Mouse (Mus musculus): ENCODE data around the gene Cc2d1a. TPM values are rescaled to one million over a fixed set of nuclear protein-coding genes. Genes with fewer than 3 reads are reported as not detected.

Cc2d1a gene
- polyA plus RNA-seq, 1 experiment: 25.2 TPM

DNA sequence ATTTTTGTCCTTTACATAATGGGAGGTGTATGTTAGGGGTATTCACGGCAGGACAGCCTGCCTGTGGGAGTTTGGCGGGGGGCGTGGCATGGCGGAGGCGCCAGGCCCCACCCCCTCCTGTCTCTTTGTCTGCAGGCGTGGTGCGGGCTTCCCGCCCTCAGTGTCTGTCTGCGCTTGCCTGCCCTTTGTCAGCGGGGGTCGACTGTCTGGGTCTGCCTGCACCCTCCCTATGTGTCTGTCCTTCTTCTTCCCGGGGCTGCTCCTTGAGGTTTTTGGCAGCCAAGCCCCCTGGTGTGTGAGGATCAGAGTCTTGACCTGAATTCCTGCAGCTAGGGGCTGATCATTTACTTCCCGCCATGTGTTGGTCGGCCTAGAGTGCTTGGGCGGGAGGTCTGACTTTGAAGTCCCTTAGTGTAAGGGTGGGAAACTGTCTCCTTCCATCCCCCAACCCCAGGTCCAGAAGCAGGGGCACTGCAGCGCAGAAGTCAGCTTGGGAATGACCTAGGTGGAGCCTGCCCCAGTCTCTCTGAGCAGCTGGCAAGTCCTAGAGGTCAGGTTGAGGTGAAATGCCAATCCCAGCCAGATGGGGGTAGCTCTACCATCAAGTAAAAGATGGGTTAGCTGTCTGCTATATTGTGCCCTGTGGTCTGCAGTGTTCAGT, 32.9 kb upstream of the Cc2d1a start:
- Histone ChIP-seq H3K27me3 (ENCODE audit: control insufficient read depth, insufficient read depth, insufficient read length) (no peaks in the 10 kb centered on the region), H3K4me3 (ENCODE audit: insufficient read depth, poor library complexity, severe bottlenecking) (no peak overlapping the region), H3K79me3 (ENCODE audit: low read depth) (no peaks in the 10 kb centered on the region), H3K79me2 (ENCODE audit: control insufficient read depth, insufficient read depth) (peaks cover 13% of the 10 kb centered on the region), H3ac (ENCODE audit: control insufficient read depth, insufficient read length, low read depth) (no peak overlapping the region), H3K36me3 (ENCODE audit: control insufficient read depth, insufficient read depth) (no peaks in the 10 kb centered on the region)
- TF ChIP-seq CEBPB (IDR thresholded peaks at IDR 0.05; ENCODE audit: low read depth) (no peak), CTCF (IDR thresholded peaks at IDR 0.05; ENCODE audit: control insufficient read depth, insufficient read depth, insufficient read length) (no peak), USF1 (IDR thresholded peaks at IDR 0.05; ENCODE audit: low read depth) (no peak), FOSL1 (IDR thresholded peaks at IDR 0.05; ENCODE audit: insufficient read depth, low read length, poor library complexity, severe bottlenecking) (no peak), MYOG (IDR thresholded peaks at IDR 0.05; ENCODE audit: control insufficient read depth, extremely low read depth, insufficient read length) (no peak), MYOD1 (IDR thresholded peaks at IDR 0.05; ENCODE audit: control insufficient read depth, insufficient read length, low read depth) (no peak), MAX (IDR thresholded peaks at IDR 0.05) (no peak)

DNA sequence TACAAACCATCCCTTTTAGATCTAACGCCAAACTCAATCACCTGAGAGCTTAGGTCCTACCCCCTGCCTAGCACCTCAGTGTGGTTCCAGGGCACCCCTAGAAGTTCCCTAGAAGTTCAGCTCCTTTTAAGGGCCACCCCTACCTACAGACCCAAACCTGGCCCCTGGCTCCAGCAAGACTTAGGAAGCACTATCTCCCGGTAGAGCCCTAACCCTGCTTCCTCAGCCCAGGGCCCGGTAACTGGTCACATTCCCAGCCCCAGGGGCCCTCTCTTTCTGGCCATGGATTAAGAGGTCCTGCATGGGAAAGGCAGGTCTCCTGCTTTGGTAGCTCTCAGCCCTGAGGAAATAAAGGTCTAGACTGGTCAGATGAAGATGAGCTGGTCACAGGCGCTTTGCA, 32.2 kb upstream of the Cc2d1a start:
- Histone ChIP-seq H3K79me2 (ENCODE audit: control insufficient read depth, insufficient read depth) (peaks cover 13% of the 10 kb centered on the region), H3K79me3 (ENCODE audit: low read depth) (no peaks in the 10 kb centered on the region), H3K27me3 (ENCODE audit: control insufficient read depth, insufficient read depth, insufficient read length) (no peaks in the 10 kb centered on the region), H3K4me3 (ENCODE audit: insufficient read depth, poor library complexity, severe bottlenecking) (no peak overlapping the region), H3K36me3 (ENCODE audit: control insufficient read depth, insufficient read depth) (no peaks in the 10 kb centered on the region), H3ac (ENCODE audit: control insufficient read depth, insufficient read length, low read depth) (no peak overlapping the region)
- TF ChIP-seq USF1 (IDR thresholded peaks at IDR 0.05; ENCODE audit: low read depth): no peak

DNA sequence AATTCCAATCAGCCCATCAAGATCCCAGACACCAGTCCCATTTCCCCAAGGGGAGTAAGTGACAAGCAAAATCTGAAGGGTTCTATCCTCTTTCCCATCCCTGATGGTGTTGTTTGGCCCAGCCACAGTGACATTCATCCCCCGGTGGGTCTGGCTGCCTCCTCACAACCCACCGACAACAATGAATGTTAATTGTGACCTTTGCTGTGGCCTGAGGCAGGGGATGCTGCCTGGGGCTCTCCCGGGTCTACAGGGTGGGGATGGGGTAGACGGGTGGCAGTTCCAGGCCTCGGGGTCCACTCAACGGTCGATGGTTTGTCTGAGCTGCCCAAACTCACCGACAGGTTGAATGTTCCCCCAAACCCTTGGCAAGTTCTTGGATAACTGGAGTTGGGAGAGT, 30.9 kb upstream of the Cc2d1a start:
- no peak for TF ChIP-seq CTCF (IDR thresholded peaks at IDR 0.05; ENCODE audit: control insufficient read depth, insufficient read depth, insufficient read length)
- no peak for TF ChIP-seq MYOG (IDR thresholded peaks at IDR 0.05; ENCODE audit: control insufficient read depth, extremely low read depth, insufficient read length)
- TF ChIP-seq MAX (IDR thresholded peaks at IDR 0.05): no peak
- no peak for TF ChIP-seq MYOD1 (IDR thresholded peaks at IDR 0.05; ENCODE audit: control insufficient read depth, insufficient read length, low read depth)
- no peak for TF ChIP-seq CEBPB (IDR thresholded peaks at IDR 0.05; ENCODE audit: low read depth)
- TF ChIP-seq FOSL1 (IDR thresholded peaks at IDR 0.05; ENCODE audit: insufficient read depth, low read length, poor library complexity, severe bottlenecking): no peak
- no peak for TF ChIP-seq USF1 (IDR thresholded peaks at IDR 0.05; ENCODE audit: low read depth)
- Histone ChIP-seq H3ac (ENCODE audit: control insufficient read depth, insufficient read length, low read depth) (no peak overlapping the region), H3K79me2 (ENCODE audit: control insufficient read depth, insufficient read depth) (peaks cover 13% of the 10 kb centered on the region), H3K79me3 (ENCODE audit: low read depth) (no peaks in the 10 kb centered on the region), H3K27me3 (ENCODE audit: control insufficient read depth, insufficient read depth, insufficient read length) (no peaks in the 10 kb centered on the region), H3K4me3 (ENCODE audit: insufficient read depth, poor library complexity, severe bottlenecking) (no peak overlapping the region), H3K36me3 (ENCODE audit: control insufficient read depth, insufficient read depth) (no peaks in the 10 kb centered on the region)

DNA sequence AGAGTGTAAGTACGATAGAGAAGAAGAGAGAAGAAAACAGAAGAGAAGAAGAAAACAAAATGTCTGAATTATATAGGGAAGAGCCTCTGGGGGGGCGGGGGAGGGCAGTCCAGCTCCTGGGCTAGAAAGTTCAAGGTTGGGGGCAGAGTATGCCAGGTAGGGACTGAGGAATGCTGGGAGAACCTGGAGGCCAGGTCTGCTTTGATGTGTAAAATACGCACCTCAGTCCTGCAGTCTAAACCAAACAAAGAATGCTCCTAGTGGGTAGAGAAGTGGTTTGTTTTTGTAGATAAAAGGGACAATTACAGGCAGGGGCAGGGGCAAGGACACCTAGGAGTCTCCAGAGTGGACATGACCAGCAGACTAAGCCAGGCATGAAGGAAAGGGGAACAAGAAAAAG, 29.7 kb upstream of the Cc2d1a start:
- no peaks in the 10 kb centered on the region for H3K27me3 ChIP-seq (ENCODE audit: control insufficient read depth, insufficient read depth, insufficient read length)
- no peak overlapping the region for H3K4me3 ChIP-seq (ENCODE audit: insufficient read depth, poor library complexity, severe bottlenecking)
- H3K79me3 ChIP-seq (ENCODE audit: low read depth): no peaks in the 10 kb centered on the region
- no peak overlapping the region for H3ac ChIP-seq (ENCODE audit: control insufficient read depth, insufficient read length, low read depth)
- H3K79me2 ChIP-seq (ENCODE audit: control insufficient read depth, insufficient read depth): peaks cover 2% of the 10 kb centered on the region
- H3K36me3 ChIP-seq (ENCODE audit: control insufficient read depth, insufficient read depth): peaks cover 4% of the 10 kb centered on the region
- TF ChIP-seq CTCF (IDR thresholded peaks at IDR 0.05; ENCODE audit: control insufficient read depth, insufficient read depth, insufficient read length): no peak
- TF ChIP-seq MAX (IDR thresholded peaks at IDR 0.05): no peak
- TF ChIP-seq MYOG (IDR thresholded peaks at IDR 0.05; ENCODE audit: control insufficient read depth, extremely low read depth, insufficient read length): no peak
- no peak for TF ChIP-seq MYOD1 (IDR thresholded peaks at IDR 0.05; ENCODE audit: control insufficient read depth, insufficient read length, low read depth)
- no peak for TF ChIP-seq CEBPB (IDR thresholded peaks at IDR 0.05; ENCODE audit: low read depth)
- no peak for TF ChIP-seq FOSL1 (IDR thresholded peaks at IDR 0.05; ENCODE audit: insufficient read depth, low read length, poor library complexity, severe bottlenecking)
- no peak for TF ChIP-seq USF1 (IDR thresholded peaks at IDR 0.05; ENCODE audit: low read depth)

DNA sequence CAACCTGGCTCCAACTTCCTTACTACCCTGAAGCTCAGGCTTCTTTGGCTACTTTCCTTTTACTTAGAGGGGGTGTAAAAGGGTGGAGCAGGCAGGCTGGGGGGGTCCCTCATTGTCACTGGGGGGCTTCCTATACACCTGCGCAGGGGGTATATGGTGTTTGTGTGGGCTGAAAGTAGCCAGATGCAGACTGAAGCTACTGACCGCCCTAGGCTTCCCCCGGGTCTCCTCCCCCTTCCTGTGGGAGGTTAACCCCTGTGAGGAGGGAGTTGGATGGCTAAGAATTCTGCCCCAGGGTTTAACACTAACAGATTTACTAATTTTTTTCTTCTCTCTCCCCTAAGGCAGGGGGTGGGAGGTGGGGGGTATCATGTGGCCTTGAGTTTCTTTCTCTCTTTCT, 28.8 kb upstream of the Cc2d1a start:
- Histone ChIP-seq H3K36me3 (ENCODE audit: control insufficient read depth, insufficient read depth) (peaks cover 4% of the 10 kb centered on the region), H3K4me3 (ENCODE audit: insufficient read depth, poor library complexity, severe bottlenecking) (no peak overlapping the region), H3K27me3 (ENCODE audit: control insufficient read depth, insufficient read depth, insufficient read length) (no peaks in the 10 kb centered on the region), H3K79me2 (ENCODE audit: control insufficient read depth, insufficient read depth) (no peaks in the 10 kb centered on the region), H3K79me3 (ENCODE audit: low read depth) (no peaks in the 10 kb centered on the region), H3ac (ENCODE audit: control insufficient read depth, insufficient read length, low read depth) (no peak overlapping the region)
- TF ChIP-seq USF1 (IDR thresholded peaks at IDR 0.05; ENCODE audit: low read depth) (no peak), FOSL1 (IDR thresholded peaks at IDR 0.05; ENCODE audit: insufficient read depth, low read length, poor library complexity, severe bottlenecking) (no peak), MYOD1 (IDR thresholded peaks at IDR 0.05; ENCODE audit: control insufficient read depth, insufficient read length, low read depth) (no peak), CEBPB (IDR thresholded peaks at IDR 0.05; ENCODE audit: low read depth) (no peak), CTCF (IDR thresholded peaks at IDR 0.05; ENCODE audit: control insufficient read depth, insufficient read depth, insufficient read length) (no peak), MAX (IDR thresholded peaks at IDR 0.05) (no peak), MYOG (IDR thresholded peaks at IDR 0.05; ENCODE audit: control insufficient read depth, extremely low read depth, insufficient read length) (no peak)

GRCm38 (mm10) chr8:84173861-84174260, 26.1 kb upstream of the Cc2d1a start:
- Histone ChIP-seq H3K79me3 (ENCODE audit: low read depth) (no peaks in the 10 kb centered on the region), H3K79me2 (ENCODE audit: control insufficient read depth, insufficient read depth) (no peaks in the 10 kb centered on the region), H3K36me3 (ENCODE audit: control insufficient read depth, insufficient read depth) (peaks cover 4% of the 10 kb centered on the region), H3K4me3 (ENCODE audit: insufficient read depth, poor library complexity, severe bottlenecking) (no peak overlapping the region), H3K27me3 (ENCODE audit: control insufficient read depth, insufficient read depth, insufficient read length) (no peaks in the 10 kb centered on the region), H3ac (ENCODE audit: control insufficient read depth, insufficient read length, low read depth) (no peak overlapping the region)
- TF ChIP-seq CTCF (IDR thresholded peaks at IDR 0.05; ENCODE audit: control insufficient read depth, insufficient read depth, insufficient read length) (peak; percentile 39), FOSL1 (IDR thresholded peaks at IDR 0.05; ENCODE audit: insufficient read depth, low read length, poor library complexity, severe bottlenecking) (no peak), CEBPB (IDR thresholded peaks at IDR 0.05; ENCODE audit: low read depth) (no peak)
